Mouse (Mus musculus) embryonic fibroblast, embryonic 13.5 days (primary cell): ENCODE measurements around the gene Gtsf1.

Source experiments
- CTCF ChIP-seq: IDR thresholded peaks from 2 replicates; pipeline ENCODE4 v1.5.1; 2011; ENCODE audit warnings: mild to moderate bottlenecking, control low read depth, low read length, moderate library complexity, borderline replicate concordance; ENCODE audit not compliant: insufficient read depth
- POLR2A ChIP-seq: IDR thresholded peaks from 2 replicates; pipeline ENCODE4 v1.6.1; 2011; ENCODE audit warnings: low read depth, mild to moderate bottlenecking, control low read depth, low read length, moderate library complexity

DNA sequence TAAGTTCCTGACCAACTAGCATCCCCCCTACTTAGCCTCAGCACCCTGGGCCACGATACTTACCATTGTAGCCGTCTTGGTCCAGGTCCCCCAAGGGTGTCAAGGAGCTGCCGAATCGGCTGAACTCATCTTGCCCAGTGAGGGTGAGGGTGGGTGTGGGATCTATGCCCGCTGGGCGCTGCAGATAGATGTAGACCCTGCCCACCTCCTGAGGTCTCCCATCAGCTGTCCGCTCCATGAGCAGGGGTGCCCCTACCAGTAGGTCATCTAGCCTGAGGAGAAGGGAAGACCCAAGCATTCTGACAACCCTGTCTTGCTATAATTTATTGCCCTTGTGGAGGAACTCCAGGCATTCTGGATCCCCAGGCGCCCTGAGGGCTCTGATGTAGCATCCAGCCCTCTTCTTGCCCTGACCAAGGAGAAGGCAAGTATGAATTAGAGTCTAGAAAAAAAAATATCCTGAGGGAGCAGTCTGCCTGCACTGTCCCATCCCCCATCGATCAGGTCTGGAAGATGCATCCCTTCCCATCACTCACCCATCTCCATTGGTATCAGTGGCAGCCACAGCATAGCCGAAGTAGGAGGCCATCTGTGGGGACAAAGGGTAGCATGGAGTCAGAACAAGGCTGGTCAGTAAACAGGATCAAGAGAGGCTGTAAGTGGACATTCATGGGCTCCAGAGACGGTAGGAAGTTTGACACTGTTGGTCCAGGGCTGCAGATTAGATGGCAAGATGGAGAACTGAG is 76.6 kb downstream of the Gtsf1 start:
- no peak for TF ChIP-seq CTCF
- TF ChIP-seq POLR2A = no peak
